Mouse (Mus musculus) embryo, embryonic 10.5 days (tissue): ENCODE measurements around the gene Fbxo34.
"Not testable (repeated sequence)": the region's sequence is repeated elsewhere in the genome, so short reads cannot be mapped to it uniquely, and the experiment has no call there.

ENCODE experiments used
- DNase-seq: peaks from one replicate; pipeline ENCODE4 v3.0.0-alpha.2; 2015; ENCODE audit warnings: low spot score

The Fbxo34 gene

GRCm38 (mm10) chr14:47450121-47450520 is at the start of gene Fbxo34:
TSS of gene Fbxo34 (plus strand) at chr14:47450421.
- not testable (repeated sequence) for DNase-seq

- DNase-seq: no peak
These were observed 47.5 kb upstream of the Fbxo34 start for GRCm38 (mm10) chr14:47402735-47403134.

GRCm38 (mm10) chr14:47406000-47406399 is 44.2 kb upstream of the Fbxo34 start:
- no peak for DNase-seq

GRCm38 (mm10) chr14:47417346-47417745 is 32.9 kb upstream of the Fbxo34 start:
- DNase-seq: no peak

- DNase-seq: peak; percentile 98
These were observed 32.2 kb upstream of the Fbxo34 start, which contains the start of gene Dlgap5 for GRCm38 (mm10) chr14:47417775-47418665. TSS of gene Dlgap5 (minus strand) at chr14:47418407.

- no peak for DNase-seq
These were observed 31.6 kb upstream of the Fbxo34 start for GRCm38 (mm10) chr14:47418666-47418991.

GRCm38 (mm10) chr14:47419034-47419625 is 31.1 kb upstream of the Fbxo34 start:
- no peak for DNase-seq

GRCm38 (mm10) chr14:47419723-47420276 is 30.4 kb upstream of the Fbxo34 start:
- DNase-seq: no peak

- DNase-seq: peak; percentile 14
These were observed 28.6 kb upstream of the Fbxo34 start for GRCm38 (mm10) chr14:47421606-47422005.

- no peak for DNase-seq
These were observed 27.8 kb upstream of the Fbxo34 start for GRCm38 (mm10) chr14:47422466-47422865.

- no peak for DNase-seq
These were observed 17.2 kb upstream of the Fbxo34 start for GRCm38 (mm10) chr14:47432987-47433386.

- DNase-seq: no peak
These were observed 11.3 kb upstream of the Fbxo34 start for GRCm38 (mm10) chr14:47438947-47439346.

- no peak for DNase-seq
These were observed 5.3 kb upstream of the Fbxo34 start for GRCm38 (mm10) chr14:47444907-47445306.

GRCm38 (mm10) chr14:47445331-47446095 is 4.7 kb upstream of the Fbxo34 start:
- no peak for DNase-seq

GRCm38 (mm10) chr14:47459556-47459955 is 9.3 kb downstream of the Fbxo34 start:
- DNase-seq: no peak

- DNase-seq: no peak
These were observed 11.8 kb downstream of the Fbxo34 start for GRCm38 (mm10) chr14:47461997-47462396.

- DNase-seq: no peak
These were observed 12.2 kb downstream of the Fbxo34 start for GRCm38 (mm10) chr14:47462453-47462852.

- DNase-seq: no peak
These were observed 12.7 kb downstream of the Fbxo34 start for GRCm38 (mm10) chr14:47462877-47463460.

GRCm38 (mm10) chr14:47464426-47464825 is 14.2 kb downstream of the Fbxo34 start:
- DNase-seq: no peak

- no peak for DNase-seq
These were observed 15.4 kb downstream of the Fbxo34 start for GRCm38 (mm10) chr14:47465468-47466175.

GRCm38 (mm10) chr14:47472359-47472742 is 22.1 kb downstream of the Fbxo34 start:
- peak; percentile 96 for DNase-seq
